In the genomic region with DNA sequence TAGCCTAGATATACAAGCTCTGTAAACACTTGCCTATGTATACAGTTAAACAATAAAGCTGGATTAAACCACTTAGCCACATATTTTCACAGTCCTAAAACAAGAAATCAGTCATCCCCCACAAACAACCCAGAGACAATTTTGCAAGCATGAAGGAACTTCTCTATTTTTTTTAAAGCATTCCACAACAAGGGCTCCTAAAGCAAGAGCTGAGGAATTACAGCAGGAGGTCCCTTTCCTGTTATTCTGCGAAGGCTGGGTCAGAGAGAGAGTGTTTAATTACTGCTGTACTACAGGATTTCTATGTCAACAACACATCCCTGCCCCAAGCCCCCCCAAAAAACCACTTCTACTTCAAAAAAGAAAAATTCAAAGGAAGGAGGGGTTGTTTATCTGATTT, we compare ENCODE assay signal across 8 mouse cellular contexts. TPM values are rescaled to one million over a fixed set of nuclear protein-coding genes. Genes with fewer than 3 reads are reported as not detected.
A peak's percentile ranks its signal among the peaks of the same experiment; 100 is the strongest.
DNase-seq lines count a peak whose midpoint lies in the region; ATAC-seq lines count a peak whose summit lies in the region.

No protein-coding gene starts in this region.

- H3K36me3 ChIP-seq in heart, embryonic 11.5 days (ENCODE audit: control insufficient read depth, insufficient read depth, low read length) = no peaks in the 10 kb centered on the region
- H3K36me3 ChIP-seq in hindbrain, embryonic 12.5 days = peaks cover 8% of the 10 kb centered on the region
- no peaks in the 10 kb centered on the region for H3K36me3 ChIP-seq in midbrain, embryonic 11.5 days (ENCODE audit: control insufficient read depth, insufficient read depth, low read length)

- no peaks in the 10 kb centered on the region for H3K9me3 ChIP-seq in heart, embryonic 11.5 days (replicated peaks; ENCODE audit: control insufficient read depth, low read length)
- H3K9me3 ChIP-seq in hindbrain, embryonic 12.5 days (replicated peaks) = no peaks in the 10 kb centered on the region
- no peaks in the 10 kb centered on the region for H3K9me3 ChIP-seq in midbrain, embryonic 11.5 days (ENCODE audit: control insufficient read depth, low read length)

- peak overlapping the region; percentile 92 for H3K9ac ChIP-seq in heart, embryonic 11.5 days (ENCODE audit: low read depth, low read length)
- H3K9ac ChIP-seq in hindbrain, embryonic 12.5 days = peak overlapping the region; percentile 97
- peak overlapping the region; percentile 97 for H3K9ac ChIP-seq in midbrain, embryonic 11.5 days (ENCODE audit: low read length)

- DNase-seq in heart, postnatal 14 days = no peak
- peak; percentile 32 for DNase-seq in adipocyte (ENCODE audit: low spot score)
- DNase-seq in midbrain, embryonic 11.5 days (ENCODE audit: low spot score, missing footprints) = peak; percentile 86
- DNase-seq in right cerebral cortex, postnatal 14 days = no peak
- DNase-seq in right cerebral cortex, postnatal 25 days = no peak
- DNase-seq in cerebellum, adult 9-11 months = no peak

- peaks cover 9% of the 10 kb centered on the region for H3K4me1 ChIP-seq in heart, embryonic 11.5 days (ENCODE audit: control insufficient read depth, insufficient read depth, low read length)
- H3K4me1 ChIP-seq in hindbrain, embryonic 12.5 days = peaks cover 34% of the 10 kb centered on the region
- peaks cover 17% of the 10 kb centered on the region for H3K4me1 ChIP-seq in midbrain, embryonic 11.5 days (ENCODE audit: control insufficient read depth, insufficient read depth, low read length)

- 13% methylated on average over 1 of the region's 1 CpGs for WGBS in heart, embryonic 11.5 days (ENCODE audit: insufficient replicate concordance)
- WGBS in hindbrain, embryonic 12.5 days = 0% methylated on average over 1 of the region's 1 CpGs
- WGBS in midbrain, embryonic 11.5 days = 0% methylated on average over 1 of the region's 1 CpGs

- ATAC-seq in heart, embryonic 11.5 days (replicated peaks; ENCODE audit: insufficient number of reproducible peaks, low FRiP score, low TSS enrichment) = no peak
- ATAC-seq in hindbrain, embryonic 12.5 days (ENCODE audit: low FRiP score) = no peak
- no peak for ATAC-seq in midbrain, embryonic 11.5 days (ENCODE audit: low FRiP score)

- H3K4me3 ChIP-seq in heart, embryonic 11.5 days (ENCODE audit: low read depth, low read length) = peak overlapping the region; percentile 94
- H3K4me3 ChIP-seq in hindbrain, embryonic 12.5 days = peak overlapping the region; percentile 97
- H3K4me3 ChIP-seq in midbrain, embryonic 11.5 days (ENCODE audit: low read depth, low read length) = peak overlapping the region; percentile 93

- no peaks in the 10 kb centered on the region for H3K27me3 ChIP-seq in heart, embryonic 11.5 days (ENCODE audit: control insufficient read depth, insufficient read depth, low read length)
- no peaks in the 10 kb centered on the region for H3K27me3 ChIP-seq in hindbrain, embryonic 12.5 days
- no peaks in the 10 kb centered on the region; the same call in 1 of the 2 replicates for H3K27me3 ChIP-seq in midbrain, embryonic 11.5 days (ENCODE audit: control insufficient read depth, insufficient read depth, low read length)

- intact Hi-C loops in heart, postnatal 14 days (cut with DNase I) = loop anchor here (2.0 to 5.0 kb wide), 2 partner anchors 15 to 37 kb away; no protein-coding TSS in a partner anchor

- no peak overlapping the region for H3K27ac ChIP-seq in heart, embryonic 11.5 days (ENCODE audit: low read depth, low read length)
- H3K27ac ChIP-seq in hindbrain, embryonic 12.5 days = 0 out of 2 replicates have a peak overlapping the region, but pooled peaks have one; percentile 30
- H3K27ac ChIP-seq in midbrain, embryonic 11.5 days (ENCODE audit: low read depth, low read length) = no peak overlapping the region

- peak overlapping the region; percentile 64 for H3K4me2 ChIP-seq in heart, embryonic 11.5 days
- H3K4me2 ChIP-seq in hindbrain, embryonic 12.5 days (replicated peaks) = peak overlapping the region; percentile 85
- peak overlapping the region; percentile 53 for H3K4me2 ChIP-seq in midbrain, embryonic 11.5 days

RNA-seq across cellular contexts. Expression of gene Camsap2, which starts 1.6 kb away (rescaled TPM):
- polyA plus RNA-seq in heart, embryonic 11.5 days (2014; fragmentation: Nextera tagmentation; extraction: Ambion mirVana) = 11.3 and 12.4 TPM in 2 replicates
- 10 to 100 TPM; 27.0 to 27.8 TPM for total RNA-seq in heart, postnatal 14 days (2021)
- polyA plus RNA-seq in hindbrain, embryonic 12.5 days (2016; fragmentation: Nextera tagmentation; extraction: Ambion mirVana) = 38.2 and 39.7 TPM in 2 replicates
- 32.7 and 35.3 TPM in 2 replicates for polyA plus RNA-seq in midbrain, embryonic 11.5 days (2014; fragmentation: Nextera tagmentation; extraction: Ambion mirVana)

Comparison
In these comparisons a context has a peak if more than half of its experiments do, and no peak if none do; other contexts are left out.
1. DNase-seq: peak in adipocyte (single experiment) and midbrain, embryonic 11.5 days (single experiment); none in heart, postnatal 14 days (0 of 2), right cerebral cortex, postnatal 14 days (single experiment), right cerebral cortex, postnatal 25 days (single experiment) and cerebellum, adult 9-11 months (single experiment).
2. Peak in every context shown above with its lines, with median percentiles within 50 percentile points of each other: H3K4me2 ChIP-seq, H3K4me3 ChIP-seq and H3K9ac ChIP-seq.